Mouse (Mus musculus): ENCODE measurements around the gene Ntn1.

DNA sequence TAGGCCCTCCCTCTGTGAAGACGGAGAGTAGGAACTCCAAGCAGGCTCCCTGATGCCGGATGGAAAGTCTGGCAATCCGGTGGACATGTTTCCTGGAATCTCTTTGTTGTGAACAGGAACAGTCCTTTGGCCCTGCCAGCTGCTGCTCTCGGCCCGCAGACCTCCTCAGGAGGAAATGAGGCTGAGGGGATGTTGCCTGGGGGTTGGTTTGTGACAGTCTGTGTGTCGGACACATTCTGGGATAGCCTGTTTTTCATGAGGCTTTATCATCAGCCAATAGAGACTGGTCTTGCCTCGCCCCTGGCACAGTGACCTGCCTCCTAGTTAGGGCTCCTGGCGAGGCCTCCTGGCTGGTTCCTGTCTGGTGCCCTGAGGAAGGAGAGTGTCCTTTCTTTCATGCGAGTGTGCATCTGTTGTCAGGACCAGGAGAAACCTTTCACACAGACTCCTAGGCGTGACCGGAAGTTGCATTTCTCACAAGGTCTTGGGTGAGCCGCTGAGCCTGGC lies 211.9 kb downstream of the Ntn1 start:
- TF ChIP-seq CTCF (IDR thresholded peaks at IDR 0.05; ENCODE audit: low read depth, low read length), result no peak
- no peak for TF ChIP-seq POLR2A (IDR thresholded peaks at IDR 0.05; ENCODE audit: borderline replicate concordance, low read depth, low read length)

All from bone marrow macrophage, adult 2 months (primary cell).